21 mouse cellular contexts compared by ENCODE assay signal in genomic region chr4:63155596-63155995, GRCm38 (mm10). TPM values are rescaled to one million over a fixed set of nuclear protein-coding genes. Genes with fewer than 3 reads are reported as not detected.
DNase-seq lines count a peak whose midpoint lies in the region; ATAC-seq and TF ChIP-seq lines count a peak whose summit lies in the region.
"Had no signal": no experiment of that assay in that cellular context is flagged by ENCODE, and none has a peak within 500 bp of the region (broad histone marks: within the 10 kb centered on the region; RNA-seq: fewer than 3 reads in every experiment).

No protein-coding gene starts in this region.

- no peak for TF ChIP-seq CTCF in forebrain, postnatal 0 days (IDR thresholded peaks at IDR 0.05; ENCODE audit: low read depth)

- H3K9me3 ChIP-seq in forebrain, postnatal 0 days (ENCODE audit: low read length): no peaks in the 10 kb centered on the region
- H3K9me3 ChIP-seq in forebrain, embryonic 10.5 days: no peaks in the 10 kb centered on the region
- no peaks in the 10 kb centered on the region for H3K9me3 ChIP-seq in liver, embryonic 13.5 days (replicated peaks)
- H3K9me3 ChIP-seq in liver, embryonic 12.5 days (replicated peaks): no peaks in the 10 kb centered on the region
- no peaks in the 10 kb centered on the region for H3K9me3 ChIP-seq in embryonic facial prominence, embryonic 15.5 days (replicated peaks)
- H3K9me3 ChIP-seq: forebrain, embryonic 13.5 days; heart, embryonic 13.5 days; hindbrain, embryonic 13.5 days; intestine, embryonic 15.5 days had no signal

- DNase-seq in forebrain, postnatal 0 days: peak; percentile 17
- DNase-seq in forebrain, embryonic 10.5 days (ENCODE audit: extremely low spot score, low spot score): no peak
- DNase-seq in liver, embryonic 13.5 days: no peak
- DNase-seq in cerebellum, postnatal 10 days: no peak
- no peak for DNase-seq in spleen, postnatal 4 days (ENCODE audit: low spot score in 2 of 2)
- DNase-seq: adrenal gland, postnatal 10 days; cerebellum, adult 11 months; cerebellum, adult 9-10 months; cerebellum, postnatal 36 days; gastrocnemius, adult 2 months; gastrocnemius, postnatal 25 days; heart, adult 11 months had no signal

- no peaks in the 10 kb centered on the region for H3K27me3 ChIP-seq in forebrain, postnatal 0 days (ENCODE audit: insufficient read depth, low read length)
- no peaks in the 10 kb centered on the region for H3K27me3 ChIP-seq in forebrain, embryonic 10.5 days (ENCODE audit: poor library complexity, severe bottlenecking)
- H3K27me3 ChIP-seq in liver, embryonic 13.5 days: no peaks in the 10 kb centered on the region
- H3K27me3 ChIP-seq in liver, embryonic 12.5 days (replicated peaks): no peaks in the 10 kb centered on the region
- H3K27me3 ChIP-seq in embryonic facial prominence, embryonic 15.5 days: no peaks in the 10 kb centered on the region
- H3K27me3 ChIP-seq: forebrain, embryonic 13.5 days; hindbrain, embryonic 13.5 days; intestine, embryonic 15.5 days had no signal

- no peak overlapping the region for H3K27ac ChIP-seq in forebrain, postnatal 0 days (ENCODE audit: low read depth, low read length)
- no peak overlapping the region for H3K27ac ChIP-seq in forebrain, embryonic 10.5 days
- peak overlapping the region; percentile 30; the same call in 1 of the 2 replicates for H3K27ac ChIP-seq in liver, embryonic 13.5 days
- no peak overlapping the region; the same call in 1 of the 2 replicates for H3K27ac ChIP-seq in liver, embryonic 12.5 days
- H3K27ac ChIP-seq in embryonic facial prominence, embryonic 15.5 days (replicated peaks): 0 out of 2 replicates have a peak overlapping the region, but pooled peaks have one; percentile 23
- H3K27ac ChIP-seq: forebrain, embryonic 13.5 days; gastrocnemius, adult 2 months; heart, embryonic 13.5 days; hindbrain, embryonic 13.5 days had no signal

- H3K4me1 ChIP-seq in forebrain, postnatal 0 days (ENCODE audit: insufficient read depth): no peaks in the 10 kb centered on the region
- H3K4me1 ChIP-seq in forebrain, embryonic 10.5 days: no peaks in the 10 kb centered on the region
- peaks cover 14% of the 10 kb centered on the region for H3K4me1 ChIP-seq in liver, embryonic 13.5 days (replicated peaks)
- H3K4me1 ChIP-seq in liver, embryonic 12.5 days: 0 out of 2 replicates have a peak, but pooled peaks cover 5% of the 10 kb centered on the region
- peaks cover 7% of the 10 kb centered on the region; the same call in 1 of the 2 replicates for H3K4me1 ChIP-seq in embryonic facial prominence, embryonic 15.5 days
- H3K4me1 ChIP-seq: forebrain, embryonic 13.5 days; heart, embryonic 13.5 days; hindbrain, embryonic 13.5 days; intestine, embryonic 15.5 days had no signal

- H3K4me2 ChIP-seq in forebrain, postnatal 0 days (ENCODE audit: low read depth): no peak overlapping the region
- no peak overlapping the region for H3K4me2 ChIP-seq in liver, embryonic 13.5 days
- no peak overlapping the region for H3K4me2 ChIP-seq in liver, embryonic 12.5 days
- no peak overlapping the region for H3K4me2 ChIP-seq in embryonic facial prominence, embryonic 15.5 days (replicated peaks)
- H3K4me2 ChIP-seq: forebrain, embryonic 13.5 days; heart, embryonic 13.5 days; hindbrain, embryonic 13.5 days; intestine, embryonic 15.5 days had no signal

- no peak for ATAC-seq in forebrain, postnatal 0 days
- no peak for ATAC-seq in liver, embryonic 13.5 days (ENCODE audit: low read depth)
- no peak for ATAC-seq in liver, embryonic 12.5 days
- ATAC-seq in embryonic facial prominence, embryonic 15.5 days (ENCODE audit: insufficient number of reproducible peaks, low FRiP score, low TSS enrichment, low read depth): no peak
- ATAC-seq: forebrain, embryonic 13.5 days; intestine, embryonic 15.5 days had no signal

- WGBS in forebrain, postnatal 0 days: 48% methylated on average over 2 of the region's 2 CpGs
- 71% methylated on average over 2 of the region's 2 CpGs for WGBS in forebrain, embryonic 10.5 days
- WGBS in liver, embryonic 13.5 days (ENCODE audit: insufficient replicate concordance): 18% methylated on average over 2 of the region's 2 CpGs
- WGBS in liver, embryonic 12.5 days (ENCODE audit: insufficient replicate concordance): 29% methylated on average over 2 of the region's 2 CpGs
- 24% methylated on average over 2 of the region's 2 CpGs for WGBS in embryonic facial prominence, embryonic 15.5 days

- no peaks in the 10 kb centered on the region for H3K36me3 ChIP-seq in forebrain, postnatal 0 days (ENCODE audit: insufficient read depth)
- H3K36me3 ChIP-seq in forebrain, embryonic 10.5 days (replicated peaks): no peaks in the 10 kb centered on the region
- peaks cover under 1% of the 10 kb centered on the region; the same call in 1 of the 2 replicates for H3K36me3 ChIP-seq in liver, embryonic 13.5 days
- peaks cover 5% of the 10 kb centered on the region; the same call in 1 of the 2 replicates for H3K36me3 ChIP-seq in liver, embryonic 12.5 days
- H3K36me3 ChIP-seq in embryonic facial prominence, embryonic 15.5 days: no peaks in the 10 kb centered on the region
- H3K36me3 ChIP-seq: heart, embryonic 13.5 days; hindbrain, embryonic 13.5 days; intestine, embryonic 15.5 days had no signal

- H3K9ac ChIP-seq in forebrain, postnatal 0 days: no peak overlapping the region
- H3K9ac ChIP-seq in liver, embryonic 13.5 days: no peak overlapping the region
- H3K9ac ChIP-seq in liver, embryonic 12.5 days: no peak overlapping the region
- H3K9ac ChIP-seq in embryonic facial prominence, embryonic 15.5 days: no peak overlapping the region
- H3K9ac ChIP-seq: forebrain, embryonic 13.5 days; heart, embryonic 13.5 days; hindbrain, embryonic 13.5 days; intestine, embryonic 15.5 days had no signal

- no peak overlapping the region for H3K4me3 ChIP-seq in forebrain, postnatal 0 days (ENCODE audit: low read depth, low read length)
- H3K4me3 ChIP-seq in forebrain, embryonic 10.5 days: no peak overlapping the region
- no peak overlapping the region for H3K4me3 ChIP-seq in liver, embryonic 13.5 days (replicated peaks)
- H3K4me3 ChIP-seq in liver, embryonic 12.5 days: no peak overlapping the region
- H3K4me3 ChIP-seq in embryonic facial prominence, embryonic 15.5 days (replicated peaks): no peak overlapping the region
- H3K4me3 ChIP-seq: forebrain, embryonic 13.5 days; gastrocnemius, adult 2 months; heart, embryonic 13.5 days; hindbrain, embryonic 13.5 days; intestine, embryonic 15.5 days had no signal

RNA-seq across cellular contexts. Expression of gene Ambp, which starts 1.0 kb away (rescaled TPM):
- not detected in 2 replicates for total RNA-seq in forebrain, postnatal 0 days (2014; rRNA removed)
- not detected in 2 replicates for polyA plus RNA-seq in forebrain, postnatal 0 days (2015; fragmentation: Nextera tagmentation; extraction: Ambion mirVana)
- not detected in 2 replicates for polyA plus RNA-seq in forebrain, embryonic 10.5 days (2016; fragmentation: Nextera tagmentation; extraction: Ambion mirVana)
- 683 and 777 TPM in 2 replicates for polyA plus RNA-seq in liver, embryonic 13.5 days (2015; fragmentation: Nextera tagmentation; extraction: Ambion mirVana)
- 586 and 615 TPM in 2 replicates for polyA plus RNA-seq in liver, embryonic 12.5 days (2016; fragmentation: Nextera tagmentation; extraction: Ambion mirVana)
- 0.16 TPM in 1 of 2 replicates, not detected in the other for polyA plus RNA-seq in embryonic facial prominence, embryonic 15.5 days (2015; fragmentation: Nextera tagmentation; extraction: Ambion mirVana)
- total RNA-seq: CH12.LX; gastrocnemius, adult 2 months; gastrocnemius, postnatal 25 days; hematopoietic stem cell, adult 5-6 weeks had no signal
- polyA plus RNA-seq: hindbrain, embryonic 13.5 days had no signal

RNA-seq across cellular contexts. Expression of gene Kif12, which starts 16.3 kb away (rescaled TPM):
- total RNA-seq in forebrain, postnatal 0 days (2014; rRNA removed): 0.19 TPM in 1 of 2 replicates, not detected in the other
- polyA plus RNA-seq in forebrain, postnatal 0 days (2015; fragmentation: Nextera tagmentation; extraction: Ambion mirVana): not detected in 2 replicates
- polyA plus RNA-seq in forebrain, embryonic 10.5 days (2016; fragmentation: Nextera tagmentation; extraction: Ambion mirVana): not detected in 2 replicates
- polyA plus RNA-seq in liver, embryonic 13.5 days (2015; fragmentation: Nextera tagmentation; extraction: Ambion mirVana): 5.1 TPM in 2 replicates
- polyA plus RNA-seq in liver, embryonic 12.5 days (2016; fragmentation: Nextera tagmentation; extraction: Ambion mirVana): 7.1 and 7.2 TPM in 2 replicates
- not detected in 2 replicates for polyA plus RNA-seq in embryonic facial prominence, embryonic 15.5 days (2015; fragmentation: Nextera tagmentation; extraction: Ambion mirVana)
- total RNA-seq: CH12.LX; gastrocnemius, adult 2 months; gastrocnemius, postnatal 25 days; hematopoietic stem cell, adult 5-6 weeks had no signal
- polyA plus RNA-seq: forebrain, embryonic 13.5 days; heart, postnatal 0 days; hindbrain, embryonic 13.5 days had no signal

RNA-seq across cellular contexts. Expression of gene Col27a1, which starts 58.2 kb away (rescaled TPM):
- 2.2 and 5.3 TPM in 2 replicates for total RNA-seq in forebrain, postnatal 0 days (2014; rRNA removed)
- polyA plus RNA-seq in forebrain, postnatal 0 days (2015; fragmentation: Nextera tagmentation; extraction: Ambion mirVana): 0.33 and 0.56 TPM in 2 replicates
- 2.8 and 3.1 TPM in 2 replicates for polyA plus RNA-seq in forebrain, embryonic 10.5 days (2016; fragmentation: Nextera tagmentation; extraction: Ambion mirVana)
- polyA plus RNA-seq in liver, embryonic 13.5 days (2015; fragmentation: Nextera tagmentation; extraction: Ambion mirVana): 1.5 TPM in 2 replicates
- 2.3 and 2.7 TPM in 2 replicates for polyA plus RNA-seq in liver, embryonic 12.5 days (2016; fragmentation: Nextera tagmentation; extraction: Ambion mirVana)
- polyA plus RNA-seq in embryonic facial prominence, embryonic 15.5 days (2015; fragmentation: Nextera tagmentation; extraction: Ambion mirVana): 19.1 and 22.3 TPM in 2 replicates
- total RNA-seq: hematopoietic stem cell, adult 5-6 weeks had no signal

Comparison
In these comparisons a context has a peak if more than half of its experiments do, and no peak if none do; other contexts are left out.
1. H3K27ac ChIP-seq: peak in liver, embryonic 13.5 days (single experiment) and embryonic facial prominence, embryonic 15.5 days (single experiment); none in forebrain, postnatal 0 days (single experiment), forebrain, embryonic 10.5 days (single experiment) and liver, embryonic 12.5 days (single experiment).
2. RNA of gene Ambp, which starts 1.0 kb away (polyA plus RNA-seq): 683 to 777 TPM in liver, embryonic 13.5 days and 586 to 615 TPM in liver, embryonic 12.5 days; 0.16 TPM in embryonic facial prominence, embryonic 15.5 days, not detected in forebrain, postnatal 0 days and not detected in forebrain, embryonic 10.5 days; every median in the first group is over 100 times any median in the second.